Mouse (Mus musculus): ENCODE results near the gene Rab33b. TPM values are rescaled to one million over a fixed set of nuclear protein-coding genes. Genes with fewer than 3 reads are reported as not detected.

Gene Rab33b
- polyA plus RNA-seq, 1 experiment from 2014 or later: 14.4 TPM

DNA sequence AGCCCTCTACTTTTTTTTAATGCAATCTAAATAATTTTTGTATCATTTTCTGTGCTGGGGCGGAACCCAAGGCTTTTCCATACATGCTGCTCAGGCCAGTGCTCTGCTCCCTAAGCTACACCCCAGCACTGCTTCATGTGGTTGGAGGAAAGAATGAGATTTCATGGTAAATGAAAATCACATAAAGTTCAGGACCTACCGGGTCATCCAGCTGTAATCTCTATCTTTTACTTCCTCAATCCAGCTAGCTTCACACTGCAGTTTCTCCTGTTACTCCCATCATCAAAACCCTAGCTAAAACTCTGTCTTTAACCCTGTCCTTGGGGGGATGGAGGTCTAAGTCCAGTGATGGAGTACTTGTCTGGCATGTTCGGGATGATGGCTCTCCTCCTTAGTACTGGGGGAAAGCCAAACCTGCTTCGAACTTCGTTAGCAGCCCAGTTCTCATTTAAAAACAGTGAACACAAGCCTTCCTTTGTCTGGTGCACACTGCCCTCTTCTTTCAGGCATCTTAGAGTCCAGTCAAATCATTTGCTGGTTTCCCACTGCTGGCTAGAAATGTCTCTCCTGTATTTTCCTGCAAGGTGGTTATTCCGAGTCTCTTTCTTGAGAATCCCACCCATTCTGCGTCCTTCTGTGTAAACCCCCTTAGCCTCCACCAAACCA lies 6.5 kb downstream of the Rab33b start:
- DNase-seq (ENCODE audit: low spot score): no peak
- WGBS: 90% methylated on average over 7 of the region's 7 CpGs
- peaks cover 7% of the 10 kb centered on the region for H3K4me1 ChIP-seq (replicated peaks)

DNA sequence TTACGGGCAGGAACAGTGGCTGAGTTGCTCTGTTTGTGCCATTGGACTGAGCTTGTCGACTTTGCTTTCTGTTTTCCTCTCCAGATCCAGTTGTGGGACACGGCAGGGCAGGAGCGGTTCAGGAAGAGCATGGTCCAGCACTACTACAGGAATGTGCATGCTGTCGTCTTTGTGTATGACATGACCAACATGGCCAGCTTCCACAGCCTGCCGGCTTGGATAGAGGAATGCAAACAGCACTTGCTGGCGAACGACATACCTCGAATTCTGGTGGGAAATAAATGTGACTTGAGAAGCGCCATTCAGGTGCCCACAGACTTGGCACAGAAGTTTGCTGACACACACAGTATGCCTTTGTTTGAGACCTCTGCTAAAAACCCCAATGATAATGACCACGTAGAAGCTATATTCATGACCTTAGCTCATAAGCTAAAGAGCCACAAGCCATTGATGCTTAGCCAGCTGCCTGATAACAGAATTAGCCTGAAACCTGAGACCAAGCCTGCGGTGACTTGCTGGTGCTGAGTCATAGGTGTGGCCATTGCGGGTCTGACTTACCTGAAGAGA lies 9.6 kb downstream of the Rab33b start:
- no peaks in the 10 kb centered on the region for H3K27me3 ChIP-seq (ENCODE audit: insufficient read depth, poor library complexity, severe bottlenecking)
- no peaks in the 10 kb centered on the region for H3K4me1 ChIP-seq (replicated peaks)
- peaks cover 23% of the 10 kb centered on the region for H3K36me3 ChIP-seq
- no peaks in the 10 kb centered on the region for H3K9me3 ChIP-seq
- H3K4me3 ChIP-seq: no peak overlapping the region
- no peak overlapping the region for H3K27ac ChIP-seq
- 91% methylated on average over 13 of the region's 13 CpGs for WGBS
- no peak for DNase-seq (ENCODE audit: low spot score)

More for the DNA sequence above, 6.5 kb downstream of the Rab33b start:
- no peaks in the 10 kb centered on the region for H3K27me3 ChIP-seq (ENCODE audit: insufficient read depth, poor library complexity, severe bottlenecking)
- no peaks in the 10 kb centered on the region for H3K9me3 ChIP-seq
- no peak overlapping the region for H3K27ac ChIP-seq
- no peak overlapping the region for H3K4me3 ChIP-seq
- H3K36me3 ChIP-seq: peaks cover 29% of the 10 kb centered on the region

- Histone ChIP-seq H3K27ac (no peak overlapping the region), H3K4me3 (no peak overlapping the region), H3K27me3 (ENCODE audit: insufficient read depth, poor library complexity, severe bottlenecking) (no peaks in the 10 kb centered on the region), H3K36me3 (peaks cover 19% of the 10 kb centered on the region), H3K9me3 (no peaks in the 10 kb centered on the region), H3K4me1 (replicated peaks) (no peaks in the 10 kb centered on the region)
- no peak for DNase-seq (ENCODE audit: low spot score)
- 92% methylated on average over 2 of the region's 2 CpGs for WGBS
These were observed 10.7 kb downstream of the Rab33b start for GRCm38 (mm10) chr3:51494466-51494865.

- DNase-seq (ENCODE audit: low spot score): no peak
- H3K9me3 ChIP-seq: no peaks in the 10 kb centered on the region
- 93% methylated on average over 9 of the region's 9 CpGs for WGBS
- H3K27ac ChIP-seq: no peak overlapping the region
- H3K4me3 ChIP-seq: no peak overlapping the region
- peaks cover 19% of the 10 kb centered on the region for H3K36me3 ChIP-seq
- H3K4me1 ChIP-seq (replicated peaks): no peaks in the 10 kb centered on the region
- no peaks in the 10 kb centered on the region for H3K27me3 ChIP-seq (ENCODE audit: insufficient read depth, poor library complexity, severe bottlenecking)
These were observed 11.9 kb downstream of the Rab33b start for GRCm38 (mm10) chr3:51495646-51496045.

DNA sequence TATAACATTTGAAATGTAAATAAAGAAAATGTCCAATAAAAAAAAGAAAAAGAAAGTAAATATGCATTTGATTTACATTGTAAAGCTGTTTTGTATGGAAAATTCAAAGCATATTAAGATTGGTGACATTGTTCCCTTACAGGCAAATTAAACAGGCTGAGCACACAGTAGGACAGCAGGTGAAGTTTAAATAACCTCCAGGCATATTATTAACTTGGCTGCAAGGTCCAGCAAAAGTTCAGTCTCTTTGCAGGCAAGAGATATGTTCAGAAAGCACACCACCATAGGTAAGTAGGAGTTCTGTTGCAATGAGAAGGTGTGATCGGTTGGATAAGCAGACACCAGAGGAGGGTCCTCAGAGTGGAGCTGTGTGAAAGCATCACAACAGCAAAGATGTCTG lies 14.3 kb downstream of the Rab33b start:
- no peaks in the 10 kb centered on the region for H3K4me1 ChIP-seq (replicated peaks)
- H3K36me3 ChIP-seq: peaks cover 19% of the 10 kb centered on the region
- H3K27me3 ChIP-seq (ENCODE audit: insufficient read depth, poor library complexity, severe bottlenecking): no peaks in the 10 kb centered on the region
- H3K27ac ChIP-seq: no peak overlapping the region
- 94% methylated on average over 1 of the region's 1 CpGs for WGBS
- DNase-seq (ENCODE audit: low spot score): no peak
- H3K9me3 ChIP-seq: no peaks in the 10 kb centered on the region
- H3K4me3 ChIP-seq: no peak overlapping the region

DNA sequence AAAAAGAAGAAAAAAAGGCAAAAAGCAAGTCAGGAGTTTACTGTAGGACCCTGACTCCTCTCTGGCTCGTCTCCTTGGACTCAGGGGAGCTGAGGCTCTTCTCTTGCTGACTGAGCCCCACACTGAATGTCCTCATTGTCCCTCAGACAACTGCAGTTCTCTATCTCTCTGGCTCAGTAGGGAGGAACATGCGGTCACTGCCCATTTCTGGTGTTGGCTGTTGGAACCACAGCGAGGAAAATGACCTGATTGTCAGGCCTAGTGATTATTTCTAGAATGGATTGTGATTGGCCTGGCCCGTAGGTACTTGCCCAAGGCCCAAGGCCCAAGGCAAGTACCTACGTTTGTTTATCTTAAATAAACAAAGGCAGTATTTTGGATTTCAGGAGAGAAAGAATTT lies 14.9 kb downstream of the Rab33b start:
- no peaks in the 10 kb centered on the region for H3K4me1 ChIP-seq (replicated peaks)
- no peak overlapping the region for H3K27ac ChIP-seq
- H3K36me3 ChIP-seq: peaks cover 12% of the 10 kb centered on the region
- 76% methylated on average over 5 of the region's 5 CpGs for WGBS
- H3K27me3 ChIP-seq (ENCODE audit: insufficient read depth, poor library complexity, severe bottlenecking): no peaks in the 10 kb centered on the region
- no peaks in the 10 kb centered on the region for H3K9me3 ChIP-seq
- DNase-seq (ENCODE audit: low spot score): no peak
- H3K4me3 ChIP-seq: no peak overlapping the region

- 92% methylated on average over 4 of the region's 4 CpGs for whole genome bisulfite sequencing
- H3K9me3 ChIP-seq: no peaks in the 10 kb centered on the region
- no peak overlapping the region for H3K27ac ChIP-seq
- no peak for DNase-seq (ENCODE audit: low spot score)
- peaks cover 8% of the 10 kb centered on the region; the same call in 1 of the 2 replicates for H3K4me1 ChIP-seq (replicated peaks)
- no peaks in the 10 kb centered on the region for H3K27me3 ChIP-seq (ENCODE audit: insufficient read depth, poor library complexity, severe bottlenecking)
- no peak overlapping the region for H3K4me3 ChIP-seq
- H3K36me3 ChIP-seq: peaks cover 4% of the 10 kb centered on the region; the same call in 1 of the 2 replicates
These were observed 16.2 kb downstream of the Rab33b start for GRCm38 (mm10) chr3:51499876-51500275.

DNA sequence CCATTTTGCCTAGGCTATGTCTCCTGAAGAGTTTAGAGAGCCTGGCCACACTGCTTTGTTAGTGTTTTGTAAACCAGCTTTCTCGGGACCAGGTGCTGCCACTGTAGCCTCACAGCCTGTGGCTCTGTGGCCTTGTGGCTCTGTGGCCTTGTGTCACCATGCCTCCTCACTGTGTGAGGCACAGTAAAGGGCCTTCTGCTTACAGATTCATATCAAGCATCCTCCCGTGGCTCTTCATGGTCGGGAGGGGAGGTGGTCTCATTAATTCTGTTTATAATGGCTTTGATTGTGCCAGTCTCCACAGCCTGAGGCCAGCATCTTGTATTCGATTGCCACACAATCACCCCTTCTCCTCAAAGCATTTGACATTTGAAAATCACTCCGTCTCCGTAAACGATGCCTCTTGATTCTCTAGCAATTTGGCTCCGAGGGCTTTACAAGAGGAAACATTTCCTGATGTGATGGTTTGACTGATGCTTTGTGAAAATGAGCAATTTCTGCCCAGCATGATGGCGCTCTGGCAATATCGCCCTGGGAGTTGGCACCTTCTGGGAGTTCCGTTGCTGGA lies 20.7 kb downstream of the Rab33b start:
- peak overlapping the region; percentile 81 for H3K27ac ChIP-seq
- peaks cover 15% of the 10 kb centered on the region; the same call in 1 of the 2 replicates for H3K4me1 ChIP-seq (replicated peaks)
- DNase-seq (ENCODE audit: low spot score): no peak
- 76% methylated on average over 11 of the region's 11 CpGs for WGBS
- H3K36me3 ChIP-seq: no peaks in the 10 kb centered on the region
- no peaks in the 10 kb centered on the region for H3K27me3 ChIP-seq (ENCODE audit: insufficient read depth, poor library complexity, severe bottlenecking)
- no peaks in the 10 kb centered on the region for H3K9me3 ChIP-seq
- no peak overlapping the region for H3K4me3 ChIP-seq

DNA sequence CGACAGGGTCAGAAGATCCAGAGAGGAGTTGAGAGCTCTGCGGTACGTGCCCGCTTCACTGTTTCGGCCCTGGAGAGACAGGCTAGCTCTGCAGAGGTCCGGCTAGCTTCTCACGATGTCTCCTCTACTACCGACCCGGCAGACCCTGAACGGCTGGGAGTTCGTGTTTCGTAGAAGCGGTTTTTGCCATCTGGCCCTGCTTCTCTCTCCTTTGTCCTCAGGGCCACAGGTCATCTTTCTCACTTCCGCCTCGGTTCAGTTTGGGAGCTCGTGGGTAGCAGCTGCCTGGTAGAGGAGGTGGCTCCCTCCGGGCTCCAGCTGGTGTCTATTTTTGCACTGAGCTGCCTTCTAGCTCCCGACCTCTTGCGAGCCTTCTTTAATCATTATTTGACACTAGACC lies 21.7 kb downstream of the Rab33b start:
- Histone ChIP-seq H3K27ac (peak overlapping the region; percentile 81), H3K36me3 (no peaks in the 10 kb centered on the region), H3K27me3 (ENCODE audit: insufficient read depth, poor library complexity, severe bottlenecking) (no peaks in the 10 kb centered on the region), H3K4me1 (replicated peaks) (peaks cover 15% of the 10 kb centered on the region; the same call in 1 of the 2 replicates), H3K9me3 (no peaks in the 10 kb centered on the region), H3K4me3 (no peak overlapping the region)
- DNase-seq (ENCODE audit: low spot score): peak; percentile 80
- WGBS: 51% methylated on average over 19 of the region's 19 CpGs

DNA sequence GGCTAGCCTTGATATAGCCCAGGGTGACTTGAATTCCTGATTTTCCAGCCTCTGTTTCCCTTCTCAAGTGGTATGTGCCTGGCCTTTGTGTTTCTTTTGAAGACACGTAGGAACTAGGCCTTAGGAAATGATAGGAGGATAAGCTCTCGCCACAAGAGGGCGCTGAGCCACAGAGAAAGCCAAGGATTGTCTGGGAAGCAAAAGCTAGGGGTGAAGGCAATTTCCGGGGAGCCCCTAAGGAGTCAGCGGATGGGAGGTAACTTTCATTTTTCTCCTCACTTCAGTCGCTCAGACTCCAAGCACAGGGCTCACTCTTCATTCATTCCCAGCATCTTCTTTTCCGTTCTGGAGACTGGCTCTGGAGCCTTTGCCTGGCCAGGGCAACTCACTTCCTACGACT lies 27.2 kb downstream of the Rab33b start:
- 33% methylated on average over 8 of the region's 8 CpGs for WGBS
- H3K9me3 ChIP-seq: no peaks in the 10 kb centered on the region
- H3K27ac ChIP-seq: peak overlapping the region; percentile 53; the same call in 1 of the 2 replicates
- peak; percentile 72 for DNase-seq (ENCODE audit: low spot score)
- H3K36me3 ChIP-seq: peaks cover 4% of the 10 kb centered on the region; the same call in 1 of the 2 replicates
- no peaks in the 10 kb centered on the region for H3K27me3 ChIP-seq (ENCODE audit: insufficient read depth, poor library complexity, severe bottlenecking)
- H3K4me3 ChIP-seq: no peak overlapping the region
- no peaks in the 10 kb centered on the region; the same call in 1 of the 2 replicates for H3K4me1 ChIP-seq (replicated peaks)

GRCm38 (mm10) chr3:51511983-51512382 lies 28.3 kb downstream of the Rab33b start:
- WGBS: 95% methylated on average over 5 of the region's 5 CpGs
- Histone ChIP-seq H3K4me1 (replicated peaks) (no peaks in the 10 kb centered on the region; the same call in 1 of the 2 replicates), H3K36me3 (peaks cover 4% of the 10 kb centered on the region; the same call in 1 of the 2 replicates), H3K9me3 (no peaks in the 10 kb centered on the region), H3K27ac (no peak overlapping the region), H3K27me3 (ENCODE audit: insufficient read depth, poor library complexity, severe bottlenecking) (no peaks in the 10 kb centered on the region), H3K4me3 (no peak overlapping the region)
- no peak for DNase-seq (ENCODE audit: low spot score)

GRCm38 (mm10) chr3:51517467-51517866 lies 33.7 kb downstream of the Rab33b start:
- no peaks in the 10 kb centered on the region for H3K9me3 ChIP-seq
- peaks cover 11% of the 10 kb centered on the region for H3K4me1 ChIP-seq (replicated peaks)
- no peak overlapping the region for H3K27ac ChIP-seq
- peaks cover 35% of the 10 kb centered on the region for H3K36me3 ChIP-seq
- DNase-seq (ENCODE audit: low spot score): no peak
- no peaks in the 10 kb centered on the region for H3K27me3 ChIP-seq (ENCODE audit: insufficient read depth, poor library complexity, severe bottlenecking)
- 90% methylated on average over 4 of the region's 4 CpGs for WGBS
- no peak overlapping the region for H3K4me3 ChIP-seq

Data from hindbrain, embryonic 10.5 days (tissue).